Mouse (Mus musculus) cortical plate, adult 2 months (tissue): ENCODE results near the gene Minpp1. TPM values are rescaled to one million over a fixed set of nuclear protein-coding genes. Genes with fewer than 3 reads are reported as not detected.
"Not testable (repeated sequence)": the region's sequence is repeated elsewhere in the genome, so short reads cannot be mapped to it uniquely, and the experiment has no call there.

Source experiments
- H3K27ac ChIP-seq: fragments of 200-500 bp; 2 replicates; pipeline ENCODE4 v1.5.1; 2012; ENCODE audit warnings: low read length, control low read depth, inconsistent platforms; ENCODE audit not compliant: insufficient read depth
- H3K4me1 ChIP-seq: fragments of 200-500 bp; 2 replicates; pipeline ENCODE4 v1.6.1; 2011; ENCODE audit warnings: low read length; ENCODE audit not compliant: control insufficient read depth, insufficient read depth
- H3K4me3 ChIP-seq: fragments of 200-500 bp; 2 replicates; pipeline ENCODE4 v1.5.1; 2011; ENCODE audit warnings: mild to moderate bottlenecking, low read length, control low read depth; ENCODE audit not compliant: insufficient read depth
- CTCF ChIP-seq: fragments of 200-500 bp; IDR thresholded peaks from 2 replicates; pipeline ENCODE4 v1.5.1; 2011; ENCODE audit warnings: mild to moderate bottlenecking, control low read depth, low read length; ENCODE audit not compliant: insufficient read depth; ENCODE audit errors: extremely low read depth
- POLR2A ChIP-seq: fragments of 200-500 bp; IDR thresholded peaks from 2 replicates; pipeline ENCODE4 v1.6.1; 2011; ENCODE audit warnings: mild to moderate bottlenecking, low read length, control low read depth; ENCODE audit not compliant: insufficient read depth; ENCODE audit errors: extremely low read depth
- polyA plus RNA-seq: library from polyadenylated mRNA; depleted of rRNA; stranded (reverse); fragments of >200 nt; gene quantifications from 2 replicates; pipeline ENCODE4 v1.2.3, GENCODE M21; 2012

Minpp1 gene
- polyA plus RNA-seq, 1 experiment, result 46.2 TPM

DNA sequence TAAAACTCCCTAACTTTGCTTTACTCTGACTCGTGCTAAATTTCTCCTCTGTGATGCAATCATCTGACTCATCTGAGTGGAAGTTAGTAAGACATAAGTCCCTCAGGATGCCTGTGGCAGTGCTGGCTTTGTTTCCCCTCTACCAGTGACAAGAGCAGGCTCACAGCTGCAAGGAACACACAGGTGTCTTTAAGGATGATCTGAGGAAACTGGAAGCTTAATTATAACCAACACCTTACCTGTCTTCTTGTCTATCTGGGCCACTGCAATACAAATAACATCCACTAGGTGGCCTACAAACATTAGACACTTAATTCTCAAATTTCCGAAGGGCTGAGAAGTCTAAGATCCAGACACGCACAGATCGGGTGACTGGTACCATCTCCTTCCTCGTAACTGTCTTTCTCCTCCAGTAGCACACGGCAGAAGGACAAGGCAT is 15.5 kb upstream of the Minpp1 start:
- Histone ChIP-seq H3K4me1 (no peaks in the 10 kb centered on the region), H3K27ac (no peak overlapping the region), H3K4me3 (no peak overlapping the region)
- TF ChIP-seq CTCF, result peak; percentile 34; the same call in 1 of the 2 replicates
- no peak for TF ChIP-seq POLR2A

GRCm38 (mm10) chr19:32470570-32471263 is 14.9 kb upstream of the Minpp1 start:
- Histone ChIP-seq H3K4me1 (no peaks in the 10 kb centered on the region), H3K4me3 (no peak overlapping the region), H3K27ac (no peak overlapping the region)
- TF ChIP-seq POLR2A, result no peak
- no peak for TF ChIP-seq CTCF

DNA sequence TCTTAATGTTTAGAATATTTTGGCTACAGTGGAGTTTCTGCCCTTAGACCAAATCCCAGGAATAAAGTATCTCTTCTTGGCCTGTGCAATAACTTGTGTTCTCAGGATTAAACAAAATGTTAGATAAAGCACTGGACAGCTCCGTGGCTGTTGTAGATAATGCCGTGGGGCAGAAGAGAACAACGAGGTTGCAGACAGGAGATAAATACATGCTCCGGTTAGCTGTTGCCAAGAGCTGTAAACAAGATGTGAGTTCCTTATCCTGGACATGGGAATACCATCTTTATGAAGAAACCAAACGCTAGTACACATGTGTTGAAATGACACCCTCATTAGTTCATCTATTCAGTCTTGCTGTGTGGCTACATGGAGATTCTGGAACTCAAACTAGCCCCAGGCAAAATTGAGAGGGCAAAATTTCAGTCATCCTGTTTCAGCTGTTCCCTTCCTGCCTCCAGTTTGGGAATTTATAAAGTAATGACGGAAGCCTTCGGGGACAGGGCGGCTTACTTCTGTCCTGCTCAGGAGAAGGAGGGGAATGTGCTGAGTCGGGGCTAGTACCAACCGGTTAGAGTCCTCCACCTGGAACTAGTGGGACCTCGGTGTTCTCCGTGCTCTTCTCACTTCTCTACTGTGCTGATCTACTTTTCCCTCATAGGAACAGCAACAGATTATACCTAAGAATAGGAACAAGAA is 9.4 kb upstream of the Minpp1 start:
- H3K4me1 ChIP-seq, result no peaks in the 10 kb centered on the region
- no peak overlapping the region for H3K4me3 ChIP-seq
- TF ChIP-seq CTCF (no peak), POLR2A (no peak)
- H3K27ac ChIP-seq, result no peak overlapping the region

GRCm38 (mm10) chr19:32476712-32477052 is 8.9 kb upstream of the Minpp1 start:
- Histone ChIP-seq H3K27ac (no peak overlapping the region), H3K4me3 (no peak overlapping the region), H3K4me1 (no peaks in the 10 kb centered on the region)
- TF ChIP-seq POLR2A (no peak), CTCF (no peak)

- no peaks in the 10 kb centered on the region for H3K4me1 ChIP-seq
- H3K27ac ChIP-seq, result no peak overlapping the region
- no peak overlapping the region for H3K4me3 ChIP-seq
- TF ChIP-seq CTCF, result no peak
- TF ChIP-seq POLR2A, result no peak
Observed at GRCm38 (mm10) chr19:32480255-32480654, 5.3 kb upstream of the Minpp1 start.

- no peaks in the 10 kb centered on the region for H3K4me1 ChIP-seq
- TF ChIP-seq POLR2A (no peak), CTCF (no peak)
- no peak overlapping the region for H3K4me3 ChIP-seq
- no peak overlapping the region for H3K27ac ChIP-seq
Observed at GRCm38 (mm10) chr19:32480791-32481442, 4.7 kb upstream of the Minpp1 start.

DNA sequence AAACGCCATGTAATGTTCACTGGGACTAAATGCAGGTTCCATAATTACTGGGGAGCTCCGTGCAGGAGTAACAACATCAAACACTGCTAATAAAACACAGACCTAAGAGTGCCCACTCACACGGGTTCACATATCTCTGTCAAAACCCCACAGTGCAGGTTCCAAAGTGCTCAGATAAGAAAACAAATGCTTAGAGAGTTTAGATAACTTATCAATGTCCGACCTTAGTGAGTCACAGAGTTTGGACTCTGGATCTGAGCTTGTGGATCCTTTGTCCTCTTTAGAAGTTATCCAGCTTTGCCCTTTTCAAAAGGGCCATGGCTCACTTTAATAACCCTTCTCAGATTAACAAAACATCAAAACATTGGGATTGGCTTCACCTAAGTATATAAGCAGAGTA is 4.1 kb upstream of the Minpp1 start:
- no peak overlapping the region for H3K27ac ChIP-seq
- H3K4me3 ChIP-seq, result no peak overlapping the region
- no peaks in the 10 kb centered on the region for H3K4me1 ChIP-seq
- TF ChIP-seq CTCF (no peak), POLR2A (no peak)

DNA sequence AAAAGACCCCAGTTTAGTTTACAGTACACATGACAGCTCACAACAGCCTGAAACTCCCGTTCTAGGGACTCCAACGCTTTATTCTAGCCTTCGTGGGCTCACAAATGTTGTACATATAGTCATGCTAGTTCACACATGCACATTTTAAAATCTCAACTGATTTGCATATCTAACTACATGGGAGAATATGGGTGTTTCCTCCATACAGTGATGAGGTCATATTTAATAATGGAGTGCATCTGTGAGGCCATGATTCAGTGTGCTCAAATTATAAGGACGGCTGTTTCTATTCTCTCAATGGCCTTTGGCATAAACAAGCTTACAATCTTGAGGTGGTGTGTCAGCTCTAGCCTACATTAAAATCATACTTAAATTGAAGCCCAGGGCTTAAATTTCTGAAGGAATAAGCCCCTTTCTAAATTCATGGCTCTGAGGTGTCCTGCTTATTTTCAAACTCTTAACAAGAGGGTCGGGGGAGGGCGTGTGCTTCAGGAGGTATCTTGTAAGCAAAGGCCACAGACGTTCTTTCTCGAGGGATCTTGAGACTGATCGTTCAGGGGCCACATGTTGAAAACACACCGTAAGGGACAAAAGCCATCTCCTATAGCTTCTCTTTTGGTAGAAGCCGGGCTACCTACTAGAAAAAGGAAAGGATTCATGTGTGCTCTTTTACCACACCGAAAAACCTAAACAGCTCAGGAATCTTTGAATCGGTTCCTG is 468 bp upstream of the Minpp1 start:
- Histone ChIP-seq H3K27ac (no peak overlapping the region), H3K4me3 (peak overlapping the region; percentile 62), H3K4me1 (no peaks in the 10 kb centered on the region)
- no peak for TF ChIP-seq POLR2A
- no peak for TF ChIP-seq CTCF

- not testable (repeated sequence) for H3K4me1 ChIP-seq
- H3K27ac ChIP-seq, result peak overlapping the region; percentile 62; the same call in 1 of the 2 replicates
- TF ChIP-seq CTCF, result 0 out of 2 replicates have a peak, but pooled peaks have one; percentile 21
- TF ChIP-seq POLR2A, result peak; percentile 57; the same call in 1 of the 2 replicates
- H3K4me3 ChIP-seq, result peak overlapping the region; percentile 62
Observed at GRCm38 (mm10) chr19:32486106-32486724, 646 bp downstream of the Minpp1 start.
